Mouse (Mus musculus) frontal cortex, adult 2 months (tissue): Measurements from ENCODE around the gene St8sia1. TPM values are rescaled to one million over a fixed set of nuclear protein-coding genes. Genes with fewer than 3 reads are reported as not detected.
"Not testable (repeated sequence)": the region's sequence is repeated elsewhere in the genome, so short reads cannot be mapped to it uniquely, and the experiment has no call there.

Experiments
- DNase-seq, 2 experiments: peaks; one replicate each; pipeline ENCODE4 v3.0.0; 2022; ENCODE audit warnings: low spot score in 1 of 2; ENCODE audit errors: extremely low spot score in 1 of 2
- polyA plus RNA-seq: library from polyadenylated mRNA; depleted of rRNA; stranded (reverse); fragments of >200 nt; gene quantifications from 2 replicates; pipeline ENCODE4 v1.2.3, GENCODE M21; 2012

St8sia1 gene
- polyA plus RNA-seq, 1 experiment, result 10.7 TPM

DNA sequence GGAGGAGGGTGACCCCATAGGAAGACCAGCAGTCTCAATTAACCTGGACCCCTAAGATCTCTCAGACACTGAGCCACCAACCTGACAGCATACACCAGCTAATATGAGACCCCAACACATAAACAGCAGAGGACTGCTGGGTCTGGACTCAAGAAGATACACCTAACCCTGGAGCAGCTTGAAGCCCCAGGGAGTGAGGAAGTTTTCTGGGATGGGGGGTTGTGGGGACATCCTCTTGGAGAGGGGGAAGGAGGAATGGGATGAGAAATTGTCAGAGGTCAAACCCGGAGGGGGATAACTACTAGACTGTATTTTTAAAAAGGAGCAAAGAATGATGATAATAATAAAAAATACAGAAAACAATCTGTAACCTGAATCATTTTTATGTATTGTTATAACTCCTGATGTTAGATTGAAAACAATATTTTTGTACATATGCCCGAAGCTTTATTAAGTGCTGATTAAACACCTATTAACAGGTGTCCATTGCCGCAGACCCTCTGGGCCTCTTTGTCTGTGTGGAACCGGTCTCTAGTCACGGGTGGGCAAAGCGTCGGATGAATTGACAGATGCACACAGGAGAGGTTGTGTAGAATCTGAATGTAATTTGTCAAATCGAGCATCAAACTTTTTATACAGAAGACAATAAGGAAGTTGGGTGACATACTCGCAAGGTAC, 21.4 kb upstream of the St8sia1 start:
- not testable (repeated sequence) for DNase-seq

DNA sequence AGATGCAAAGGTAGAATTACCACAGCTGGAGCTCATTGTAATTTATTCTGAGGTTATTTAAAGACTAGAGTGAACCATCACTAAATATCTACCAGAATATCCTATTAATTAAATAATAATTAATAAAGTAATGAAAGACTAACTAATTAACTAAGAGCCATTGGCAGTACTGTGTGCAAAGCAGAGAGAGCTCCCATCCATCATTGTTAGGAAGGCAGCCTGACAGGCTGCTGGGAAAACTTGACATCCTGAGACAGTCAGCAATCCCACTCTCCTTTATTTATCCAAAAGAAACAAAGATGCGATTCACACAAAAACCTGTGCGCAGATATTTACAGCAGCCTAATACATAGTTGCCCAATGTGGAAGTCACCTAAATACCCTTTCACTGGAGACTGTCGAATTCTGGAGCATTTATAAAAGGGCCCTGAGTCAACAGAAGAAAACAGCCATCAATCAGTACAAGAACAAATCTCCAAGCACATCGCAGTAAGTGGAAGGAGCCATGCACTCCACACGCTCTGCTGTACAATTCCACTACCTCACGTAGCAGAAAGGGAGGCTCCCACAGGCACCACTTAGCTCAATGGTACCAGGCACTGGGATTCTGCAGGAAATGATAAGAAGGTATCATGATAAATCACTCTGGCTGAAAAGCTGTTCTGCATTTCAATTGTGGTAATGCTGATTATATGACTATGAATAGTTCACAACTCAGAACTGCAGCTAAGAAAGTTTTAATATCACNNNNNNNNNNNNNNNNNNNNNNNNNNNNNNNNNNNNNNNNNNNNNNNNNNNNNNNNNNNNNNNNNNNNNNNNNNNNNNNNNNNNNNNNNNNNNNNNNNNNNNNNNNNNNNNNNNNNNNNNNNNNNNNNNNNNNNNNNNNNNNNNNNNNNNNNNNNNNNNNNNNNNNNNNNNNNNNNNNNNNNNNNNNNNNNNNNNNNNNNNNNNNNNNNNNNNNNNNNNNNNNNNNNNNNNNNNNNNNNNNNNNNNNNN, 15.7 kb upstream of the St8sia1 start:
- no peak for DNase-seq

DNA sequence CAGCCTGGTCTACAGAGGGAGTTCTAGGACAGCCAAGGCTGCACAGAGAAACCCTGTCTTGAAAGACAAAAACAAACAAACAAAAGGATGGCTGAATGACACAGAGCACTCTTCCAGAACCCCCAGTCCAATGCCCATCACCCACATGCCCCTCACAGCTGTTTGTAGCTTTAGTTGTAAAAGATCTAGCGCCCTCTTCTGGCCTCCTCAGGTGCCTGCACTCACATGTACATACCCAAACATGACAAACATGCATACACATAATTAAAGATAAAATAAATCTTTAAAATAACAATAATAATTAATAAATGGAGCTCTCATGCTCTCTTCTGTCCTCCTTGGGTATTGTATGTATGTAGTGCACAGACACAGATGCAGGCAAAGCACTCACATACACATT, 13.0 kb upstream of the St8sia1 start:
- DNase-seq, result no peak

DNA sequence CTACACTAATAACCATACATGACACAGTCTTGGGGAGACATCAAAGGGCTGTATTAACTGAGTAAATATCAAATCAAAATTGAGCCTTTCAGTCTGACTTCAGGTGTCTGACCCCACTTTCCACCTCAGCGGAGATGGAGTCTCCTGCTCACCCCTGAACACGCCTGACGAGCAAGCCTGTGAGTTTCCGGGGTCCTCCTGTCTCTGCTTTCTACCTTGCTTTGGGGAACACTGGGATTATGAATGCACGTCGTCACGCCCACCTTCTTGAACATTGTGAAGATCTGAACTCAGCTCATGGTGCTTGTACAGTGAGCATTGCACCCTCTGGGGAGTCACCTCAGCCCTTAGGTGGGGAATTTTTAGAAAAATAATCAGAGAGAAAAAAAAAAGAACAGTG, 9.0 kb upstream of the St8sia1 start:
- DNase-seq, result no peak

DNA sequence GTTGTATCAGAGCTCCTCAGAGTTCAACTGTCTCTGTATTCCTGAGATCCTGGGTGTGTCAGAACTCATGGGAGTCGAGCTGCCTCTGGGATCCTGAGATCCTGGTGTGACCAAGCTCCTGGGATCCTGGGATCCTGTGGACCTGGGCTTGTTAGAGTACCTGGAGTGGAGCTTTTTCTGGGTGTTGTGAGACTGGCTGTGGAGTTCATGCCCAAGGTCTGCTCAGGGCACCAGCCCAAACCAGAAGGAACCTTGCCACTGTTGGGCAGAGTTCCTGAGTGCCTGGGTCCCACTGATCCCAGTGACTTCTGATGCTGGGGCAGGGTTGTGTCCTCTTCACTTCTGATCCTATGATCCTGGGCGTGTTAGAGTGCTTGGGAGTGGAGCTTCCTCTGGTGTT, 8.0 kb upstream of the St8sia1 start:
- no peak for DNase-seq

DNA sequence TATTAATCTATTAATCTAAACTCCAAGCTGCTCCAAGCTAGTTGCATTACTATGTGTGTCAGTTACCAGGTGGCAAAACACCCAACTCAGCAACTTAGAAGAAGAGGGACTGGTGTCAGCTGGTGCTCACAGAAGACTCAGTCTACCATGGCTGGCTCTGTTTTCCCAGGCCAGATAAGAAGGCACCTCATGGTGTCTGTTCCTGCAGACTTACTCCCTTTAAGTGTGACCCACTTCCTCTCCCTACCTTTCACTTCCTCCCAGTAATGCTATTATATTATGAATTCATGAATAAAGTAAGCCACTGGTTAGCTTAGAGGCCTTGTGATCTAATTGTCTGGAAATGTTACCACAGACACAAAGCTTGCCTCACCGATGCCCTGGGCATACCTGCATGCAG, 3.2 kb upstream of the St8sia1 start:
- DNase-seq, result no peak

DNA sequence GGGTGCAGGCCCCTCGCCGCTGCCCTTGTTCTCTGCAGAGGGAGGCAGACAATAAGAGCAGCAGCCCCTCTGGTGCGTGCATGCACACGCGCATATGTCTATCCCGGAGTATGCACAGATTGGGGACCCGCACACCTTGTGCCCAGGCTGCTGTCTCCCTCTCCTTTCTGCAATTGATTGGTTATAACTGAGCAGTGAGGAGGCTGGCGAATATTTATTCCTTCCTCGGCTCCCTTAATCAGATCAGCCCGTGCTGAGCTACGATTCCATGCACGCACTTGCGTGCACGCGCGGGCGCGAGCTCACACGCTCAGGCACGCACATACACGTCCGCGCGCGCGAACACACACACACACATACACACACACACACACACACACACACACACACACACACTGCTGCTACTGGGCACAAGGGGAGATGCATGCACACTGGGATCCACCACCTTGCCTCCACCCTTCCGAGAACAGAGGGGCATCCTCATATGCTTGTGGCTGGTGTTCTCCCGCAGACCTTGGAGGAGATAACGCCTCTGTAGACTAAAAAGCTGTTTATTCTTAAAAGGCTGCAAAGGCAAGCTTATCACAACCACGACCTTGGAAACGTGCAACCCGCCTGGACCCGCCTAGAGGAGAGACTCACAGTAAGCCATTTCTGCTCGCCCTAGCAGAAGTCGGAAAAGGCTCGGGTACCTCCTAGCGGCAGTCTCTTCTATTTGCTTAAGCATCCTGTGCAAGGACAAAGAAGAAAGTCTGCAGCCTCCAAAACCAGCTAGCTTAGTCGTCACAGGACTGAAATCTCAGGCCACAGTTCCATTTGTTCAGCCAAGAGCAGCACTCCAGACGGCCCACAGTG, 506 bp upstream of the St8sia1 start:
- peak; percentile 84 to 93 for DNase-seq

DNA sequence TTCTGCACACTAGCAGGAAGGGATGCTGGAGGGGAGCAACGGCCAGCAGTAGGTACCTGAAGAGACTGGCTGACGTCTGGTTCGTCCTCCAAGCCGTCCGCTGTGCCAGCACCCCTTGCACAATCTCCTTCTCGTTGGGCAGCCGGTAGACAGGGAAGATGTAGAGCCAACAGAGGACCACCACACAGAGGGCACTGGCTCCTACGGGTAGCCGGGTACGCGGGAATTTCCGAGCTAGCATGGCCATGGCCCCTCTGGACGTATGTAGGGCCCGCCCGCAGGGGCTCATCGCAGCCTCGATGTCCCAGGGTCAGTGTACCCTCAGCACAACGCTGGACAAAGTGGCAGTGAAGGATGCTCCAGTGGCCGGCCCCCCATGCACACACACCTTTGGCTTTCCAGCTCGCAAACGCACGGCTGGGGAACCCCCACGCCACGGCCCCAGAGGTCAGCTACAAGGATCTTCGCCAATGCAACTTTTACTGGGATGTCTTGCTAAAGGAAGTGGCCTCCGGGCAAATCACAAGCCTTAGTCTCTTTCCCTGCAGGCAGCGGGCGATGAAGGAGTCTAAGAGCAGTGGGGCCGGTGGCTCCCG, 674 bp downstream of the St8sia1 start:
- no peak for DNase-seq

DNA sequence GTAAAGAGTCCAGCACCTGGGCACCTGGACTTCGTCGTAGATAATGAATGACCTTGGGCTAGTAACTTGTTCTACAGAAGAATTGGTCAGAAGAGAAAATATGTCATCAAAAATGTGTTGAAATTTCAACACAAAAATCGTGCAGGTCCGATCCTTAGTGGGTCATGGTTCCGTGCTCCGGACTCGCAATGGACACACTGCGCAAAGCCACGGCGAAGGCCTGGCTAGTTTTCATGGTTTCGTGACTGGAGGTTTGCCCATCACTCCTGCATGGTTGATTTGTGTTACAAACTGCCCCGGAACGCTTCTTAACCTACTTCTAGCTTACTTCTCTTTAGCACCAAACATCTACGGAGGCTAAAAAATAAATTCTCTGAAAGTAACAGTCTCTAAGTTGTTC, 1.4 kb downstream of the St8sia1 start:
- no peak for DNase-seq

DNA sequence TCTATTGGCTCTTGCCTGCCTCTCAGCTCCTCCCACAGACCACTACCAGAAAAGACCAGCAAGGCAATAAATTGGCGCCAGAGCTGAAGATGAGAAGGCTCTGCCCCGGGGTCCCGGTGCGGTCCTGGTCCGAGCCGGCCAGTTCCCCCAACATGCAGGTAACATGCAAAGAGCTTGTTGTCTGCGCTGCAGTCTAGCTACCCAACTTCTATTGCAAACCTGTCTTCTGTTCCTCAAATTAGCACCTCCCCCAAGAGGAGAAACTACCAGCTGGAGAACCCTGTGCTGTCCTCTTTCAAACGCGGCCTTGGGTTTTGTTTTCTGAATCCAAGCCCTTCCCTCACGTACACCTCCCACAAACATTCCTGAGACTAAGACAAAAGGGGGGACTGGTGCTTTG, 1.8 kb downstream of the St8sia1 start:
- no peak for DNase-seq

DNA sequence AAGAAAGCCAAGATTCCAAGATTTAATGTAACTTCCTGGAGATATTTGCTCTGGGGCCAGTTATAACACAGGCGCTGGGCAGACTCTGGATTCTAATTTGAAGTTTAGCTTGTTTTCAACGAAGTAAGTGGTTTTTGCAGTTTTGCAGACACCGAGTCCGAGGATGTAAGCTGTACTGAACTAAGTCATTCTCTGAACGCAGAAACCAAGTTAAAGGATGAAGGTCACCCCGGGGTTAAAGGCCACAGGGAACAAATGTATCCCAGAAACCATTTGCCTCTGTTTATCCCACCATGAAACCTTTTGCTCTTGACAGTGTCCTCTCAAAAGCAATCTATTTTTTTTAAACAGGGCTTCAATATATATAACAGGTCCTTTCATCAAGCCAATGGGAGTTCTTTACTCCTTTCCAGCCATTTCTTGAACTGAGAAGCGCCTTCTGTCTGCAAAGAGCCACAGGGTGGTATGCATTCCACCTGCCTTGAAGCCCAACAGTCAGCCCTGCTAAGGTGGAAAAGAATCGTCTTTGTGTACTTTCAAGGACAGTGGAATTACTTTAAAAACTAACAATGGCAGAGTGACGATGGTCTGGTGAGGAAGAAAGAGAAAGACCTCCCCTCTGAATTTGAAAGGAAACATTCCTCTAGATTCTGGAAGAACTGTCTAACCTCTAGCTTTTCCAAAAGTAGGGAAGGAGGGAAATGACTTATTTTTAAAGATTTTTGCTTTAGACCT, 2.4 kb downstream of the St8sia1 start:
- no peak for DNase-seq

DNA sequence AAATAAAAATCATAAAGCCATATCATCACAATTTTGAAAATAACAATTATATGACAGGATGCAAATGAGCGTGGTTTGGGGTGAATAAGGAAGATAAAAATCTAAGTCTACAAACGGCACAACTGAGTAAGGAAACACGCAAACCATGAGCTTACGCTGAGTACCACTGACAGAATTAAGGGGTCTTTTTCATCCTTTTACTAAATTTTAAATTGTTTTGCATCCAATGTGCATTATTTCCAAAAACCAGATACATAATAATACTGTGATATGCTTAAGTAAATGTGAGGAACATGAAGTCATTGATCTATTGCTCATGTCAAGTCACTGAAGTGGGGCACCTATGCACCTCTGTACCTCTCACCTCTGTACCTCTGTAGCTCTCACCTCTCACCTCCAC, 7.7 kb downstream of the St8sia1 start:
- no peak for DNase-seq

DNA sequence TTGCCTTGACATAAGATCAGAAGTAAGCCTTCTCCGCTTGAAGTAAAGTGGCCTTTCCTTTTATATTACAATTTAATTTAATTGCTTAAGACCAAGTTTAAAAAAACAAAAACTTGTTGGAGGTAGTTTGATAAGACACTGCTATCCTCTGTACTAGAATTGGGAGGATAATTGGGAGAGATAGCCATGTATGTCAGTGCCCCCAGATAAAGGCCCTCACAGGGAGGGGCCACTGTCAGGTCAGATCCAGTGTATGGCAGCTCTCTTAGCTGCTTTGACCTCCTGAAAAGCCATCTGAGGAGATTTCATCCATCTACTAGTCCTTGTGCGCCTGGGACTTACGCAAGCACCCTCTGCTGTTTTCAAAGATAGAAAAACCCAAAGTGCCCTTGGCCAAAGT, 9.0 kb downstream of the St8sia1 start:
- DNase-seq, result no peak

DNA sequence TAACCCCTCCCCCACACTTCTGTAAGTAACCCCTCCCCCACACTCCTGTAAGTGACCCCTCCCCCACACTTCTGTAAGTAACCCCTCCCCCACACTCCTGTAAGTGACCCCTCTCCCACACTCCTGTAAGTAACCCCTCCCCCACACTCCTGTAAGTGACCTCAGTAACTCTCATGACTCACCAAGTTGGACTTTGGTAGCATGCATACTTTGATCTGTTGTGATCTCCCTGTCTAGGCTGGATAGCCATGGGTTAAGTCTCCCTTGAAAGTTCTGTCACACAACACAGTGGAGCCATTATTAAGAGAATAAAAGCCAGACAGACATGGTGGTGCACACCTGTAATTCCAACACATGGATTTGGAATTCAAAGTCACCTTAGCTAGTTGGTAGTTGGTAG, 11.1 kb downstream of the St8sia1 start:
- DNase-seq, result no peak

DNA sequence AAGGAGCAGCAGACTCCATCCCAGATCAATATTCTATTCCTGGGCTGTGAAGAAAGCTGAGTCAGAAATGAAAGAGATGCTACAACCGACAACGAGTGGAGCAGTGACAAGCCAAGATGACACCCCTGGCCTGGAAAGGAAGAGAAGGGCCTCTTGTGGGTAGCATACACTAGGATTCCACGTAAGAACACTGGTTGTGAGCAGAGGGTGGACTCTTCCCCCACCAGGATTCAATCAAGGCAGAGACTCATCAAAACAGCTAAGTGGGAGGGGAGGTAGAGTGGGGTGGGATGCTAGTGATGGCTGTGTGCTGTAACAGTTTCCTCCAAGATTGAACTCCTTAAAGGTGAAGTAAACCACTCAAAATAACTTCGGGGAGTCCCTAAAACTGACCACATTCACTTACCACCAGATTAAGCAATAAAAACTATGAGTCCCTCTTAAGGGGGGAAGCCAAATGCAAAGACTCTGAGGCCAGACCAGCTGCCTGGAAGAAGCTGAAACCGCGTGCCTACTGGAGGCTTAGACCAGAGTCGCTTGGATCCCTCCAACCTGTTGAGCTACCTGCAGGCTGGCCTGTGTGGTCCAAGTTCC, 11.8 kb downstream of the St8sia1 start:
- no peak for DNase-seq

DNA sequence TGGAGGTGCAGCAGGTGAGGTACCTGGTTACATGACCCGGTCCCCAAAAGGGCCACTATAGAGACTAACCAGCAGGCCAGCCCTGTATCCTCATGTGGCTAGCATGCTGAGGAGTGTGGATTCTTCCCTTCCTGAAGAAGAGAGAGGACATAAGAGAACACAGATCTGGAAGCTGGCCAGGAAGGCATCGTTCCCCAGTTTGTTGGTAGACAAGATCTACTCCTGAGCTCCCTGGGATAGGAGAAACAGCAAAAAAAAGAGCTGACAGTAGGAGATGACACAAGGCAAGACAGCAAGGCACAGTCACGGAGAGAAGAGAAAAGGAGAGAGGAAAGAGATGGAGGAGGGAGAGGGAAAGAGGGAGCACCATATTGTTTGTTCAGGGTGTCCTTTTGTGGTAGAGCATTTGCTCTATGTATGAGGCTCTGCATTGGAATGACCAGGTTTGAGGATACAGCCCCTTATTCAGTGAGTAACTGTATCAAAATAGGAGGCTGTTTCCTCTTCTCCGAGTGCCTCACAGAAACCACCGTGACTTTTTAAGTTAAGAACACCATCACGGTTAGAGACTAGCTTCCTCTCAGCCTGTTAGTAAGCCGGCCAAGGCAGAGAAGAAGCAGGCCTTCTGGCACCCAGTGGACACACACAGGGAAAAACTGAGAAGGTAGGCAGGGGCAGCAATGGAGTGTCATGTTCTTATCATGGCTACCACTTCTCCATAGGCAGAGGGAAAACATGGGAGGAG, 12.5 kb downstream of the St8sia1 start:
- DNase-seq, result no peak

DNA sequence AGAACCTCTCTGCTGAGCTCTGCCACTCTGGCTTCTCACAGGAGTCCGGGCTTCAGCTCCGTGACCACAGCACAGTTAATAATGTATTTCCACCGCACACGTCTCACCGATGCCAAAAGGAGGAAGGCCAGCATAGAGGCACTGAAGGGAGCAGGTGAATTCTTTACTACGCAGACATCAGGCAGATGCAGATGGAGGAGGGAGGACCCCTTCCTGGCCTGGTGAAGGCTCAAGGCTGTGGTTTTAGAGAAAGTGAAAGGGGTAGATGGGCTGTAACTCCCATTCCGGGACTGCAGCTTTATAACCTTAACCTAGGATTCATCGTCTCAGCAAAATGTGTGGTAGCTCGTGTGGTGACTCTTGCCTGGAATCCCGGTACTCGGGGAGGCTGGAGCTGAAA, 13.9 kb downstream of the St8sia1 start:
- no peak for DNase-seq

DNA sequence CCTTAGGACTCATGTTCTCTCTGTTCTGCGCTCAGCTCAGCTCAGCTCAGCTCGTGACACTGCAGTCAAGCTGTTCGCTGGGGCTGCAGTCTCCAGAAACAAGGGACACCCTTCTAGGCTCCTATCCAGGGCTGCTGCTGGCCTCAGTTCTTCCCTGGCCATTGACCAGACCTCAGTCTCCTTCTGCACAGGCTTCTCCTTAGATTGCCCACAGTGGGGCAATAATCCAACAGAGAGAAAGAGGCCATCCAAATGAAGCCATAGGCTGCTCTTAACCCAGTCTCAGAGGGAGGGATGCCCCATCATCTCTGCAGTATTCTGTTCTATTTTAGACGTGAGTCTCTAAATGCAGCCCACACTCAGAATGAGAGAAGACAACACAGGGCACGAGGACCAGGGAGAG, 15.3 kb downstream of the St8sia1 start:
- DNase-seq, result peak; percentile 67 to 72

DNA sequence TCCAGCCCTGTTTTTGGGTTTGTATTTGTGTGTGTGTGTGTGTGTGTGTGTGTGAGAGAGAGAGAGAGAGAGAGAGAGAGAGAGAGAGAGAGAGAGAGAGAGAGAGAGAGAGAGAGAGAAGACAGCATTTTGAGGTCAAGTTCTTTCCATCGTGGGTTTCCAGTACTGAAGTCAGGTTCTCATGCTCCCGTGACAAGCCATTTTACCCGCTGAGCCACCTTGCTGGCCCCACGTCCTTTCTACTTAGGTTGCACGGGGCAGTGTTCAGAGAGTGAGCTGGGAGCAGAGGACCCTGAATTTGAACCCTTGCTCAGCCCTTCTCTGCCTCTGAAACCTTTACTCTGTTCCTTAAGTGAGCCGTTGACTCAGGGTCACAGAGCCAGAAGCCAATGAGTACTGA, 17.2 kb downstream of the St8sia1 start:
- no peak for DNase-seq
